Mouse (Mus musculus): Measurements from ENCODE around the gene Kif3b.

- TF ChIP-seq CTCF (IDR thresholded peaks at IDR 0.05; ENCODE audit: extremely low read depth, insufficient read depth, insufficient read length, insufficient replicate concordance) (no peak), POLR2A (IDR thresholded peaks at IDR 0.05; ENCODE audit: low read depth, low read length) (no peak)
Measured at GRCm38 (mm10) chr2:153332271-153332670, 41.1 kb downstream of the Kif3b start.

Measured in spleen, adult 2 months (tissue).